Mouse (Mus musculus) liver, embryonic 14 days (tissue): ENCODE results near the gene Galnt6. TPM values are rescaled to one million over a fixed set of nuclear protein-coding genes. Genes with fewer than 3 reads are reported as not detected.

ENCODE experiments used
- polyA plus RNA-seq: library from polyadenylated mRNA; depleted of rRNA; stranded (reverse); fragments of >200 nt; gene quantifications from 2 replicates; pipeline ENCODE4 v1.2.3, GENCODE M21; 2012; rRNA removed

Gene Galnt6
- polyA plus RNA-seq = 0.37 and 0.53 TPM in 2 replicates

DNA sequence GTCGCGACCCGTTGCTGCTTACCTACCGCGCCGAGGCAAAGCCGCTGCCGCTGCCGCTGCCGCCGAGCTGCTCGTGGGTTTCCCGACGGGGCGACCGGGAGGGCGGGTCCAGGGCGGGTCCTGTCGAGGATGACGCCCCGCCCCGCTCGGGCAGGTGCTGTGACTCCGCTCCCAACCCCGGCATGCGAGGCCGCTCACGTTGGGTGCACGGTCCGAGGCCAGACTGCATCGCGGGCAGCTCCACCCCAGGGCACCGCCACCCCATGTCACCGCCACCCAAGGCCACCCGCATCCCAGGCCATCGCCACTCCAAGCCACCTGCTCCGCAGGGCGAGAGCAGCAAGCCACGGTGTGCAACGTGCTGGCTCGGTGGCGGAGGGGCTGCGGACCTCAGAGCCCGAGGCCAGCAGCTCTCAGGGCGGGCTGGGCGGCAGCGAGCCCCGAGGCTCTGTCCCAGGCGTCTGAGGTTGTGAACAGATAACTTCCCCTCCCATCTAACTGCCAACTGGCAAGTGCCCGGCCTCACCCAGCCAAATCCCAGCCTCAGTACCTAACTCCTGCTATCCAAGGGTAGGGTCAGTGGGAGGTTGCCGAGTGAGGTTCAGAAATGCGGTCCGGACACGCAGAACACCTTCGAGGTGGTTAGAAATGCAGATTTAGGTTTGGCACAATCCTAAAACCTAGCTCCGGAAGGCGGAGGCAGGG, at the start of gene Galnt6:
Gene Galnt6 (minus strand): TSS at position 96 of the 705 bp plus-strand sequence.

GRCm38 (mm10) chr15:100761419-100762185, 32.4 kb upstream of the Galnt6 start, which contains the start of gene Slc4a8:
TSS of gene Slc4a8 (plus strand) at chr15:100761747.

GRCm38 (mm10) chr15:100687430-100687971, 41.7 kb downstream of the Galnt6 start, which contains the start of gene Cela1:
TSS of gene Cela1 (minus strand) at chr15:100687921.

GRCm38 (mm10) chr15:100669337-100669736, 59.8 kb downstream of the Galnt6 start, which contains the start of gene Bin2:
TSS of gene Bin2 (minus strand) at chr15:100669553.

Other genes with a start within 250 kb of the Galnt6 start
- gene Csrnp2, start 233.9 kb downstream of the Galnt6 start, polyA plus RNA-seq = 0.51 and 0.55 TPM in 2 replicates
- gene Tfcp2, start 177.4 kb downstream of the Galnt6 start, polyA plus RNA-seq = 2.3 and 2.6 TPM in 2 replicates
- 0.33 and 0.37 TPM in 2 replicates for gene Pou6f1, start 129.4 kb downstream of the Galnt6 start, polyA plus RNA-seq
- 97.1 and 117 TPM in 2 replicates for gene Dazap2, start 114.0 kb downstream of the Galnt6 start, polyA plus RNA-seq
- 6.4 and 7.3 TPM in 2 replicates for gene Smagp, start 92.4 kb downstream of the Galnt6 start, polyA plus RNA-seq
- gene Bin2, start 59.8 kb downstream of the Galnt6 start, polyA plus RNA-seq = 18.0 and 18.6 TPM in 2 replicates
- 7.2 and 9.2 TPM in 2 replicates for gene Cela1, start 41.5 kb downstream of the Galnt6 start, polyA plus RNA-seq
- 0.07 and 0.22 TPM in 2 replicates for gene Slc4a8, start 32.4 kb upstream of the Galnt6 start, polyA plus RNA-seq
- 0.07 and 0.28 TPM in 2 replicates for gene Scn8a, start 140.5 kb upstream of the Galnt6 start, polyA plus RNA-seq